Mouse (Mus musculus) urinary bladder, adult 2 months (tissue): ENCODE data around the gene Rabac1. TPM values are rescaled to one million over a fixed set of nuclear protein-coding genes. Genes with fewer than 3 reads are reported as not detected.
A peak's percentile ranks its signal among the peaks of the same experiment; 100 is the strongest.

ENCODE experiments used
- DNase-seq: peaks from one replicate; pipeline ENCODE4 v3.0.0; 2022; ENCODE audit warnings: low spot score
- polyA plus RNA-seq: library from polyadenylated mRNA; depleted of rRNA; stranded (reverse); fragments of >200 nt; gene quantifications from 2 replicates; pipeline ENCODE4 v1.2.3, GENCODE M21; 2012

Rabac1 gene
- polyA plus RNA-seq, 1 experiment, result 429 TPM

GRCm38 (mm10) chr7:24980439-24980838 is 7.9 kb upstream of the Rabac1 start:
- DNase-seq, result no peak

- no peak for DNase-seq
Observed at GRCm38 (mm10) chr7:24978781-24979180, 6.2 kb upstream of the Rabac1 start.

- DNase-seq, result no peak
Observed at GRCm38 (mm10) chr7:24974893-24975595, 2.5 kb upstream of the Rabac1 start.

GRCm38 (mm10) chr7:24973902-24974301 is 1.3 kb upstream of the Rabac1 start:
- no peak for DNase-seq

GRCm38 (mm10) chr7:24973208-24973607 is 654 bp upstream of the Rabac1 start:
- DNase-seq, result no peak

GRCm38 (mm10) chr7:24971261-24971971 is 1.1 kb downstream of the Rabac1 start:
- no peak for DNase-seq

GRCm38 (mm10) chr7:24970341-24970740 is 2.2 kb downstream of the Rabac1 start:
- DNase-seq, result no peak

- no peak for DNase-seq
Observed at GRCm38 (mm10) chr7:24969805-24970204, 2.7 kb downstream of the Rabac1 start.

- no peak for DNase-seq
Observed at GRCm38 (mm10) chr7:24968463-24968862, 4.1 kb downstream of the Rabac1 start.

- no peak for DNase-seq
Observed at GRCm38 (mm10) chr7:24967966-24968365, 4.6 kb downstream of the Rabac1 start.

- peak; percentile 52 for DNase-seq
Observed at GRCm38 (mm10) chr7:24964897-24965535, 7.5 kb downstream of the Rabac1 start.

- no peak for DNase-seq
Observed at GRCm38 (mm10) chr7:24964288-24964687, 8.3 kb downstream of the Rabac1 start.

- no peak for DNase-seq
Observed at GRCm38 (mm10) chr7:24955226-24955625, 17.3 kb downstream of the Rabac1 start.

GRCm38 (mm10) chr7:24954450-24954849 is 18.1 kb downstream of the Rabac1 start:
- no peak for DNase-seq

- no peak for DNase-seq
Observed at GRCm38 (mm10) chr7:24953966-24954365, 18.6 kb downstream of the Rabac1 start.

- peak; percentile 42 for DNase-seq
Observed at GRCm38 (mm10) chr7:24949958-24950623, 22.5 kb downstream of the Rabac1 start.

GRCm38 (mm10) chr7:24948774-24949173 is 23.8 kb downstream of the Rabac1 start:
- no peak for DNase-seq

GRCm38 (mm10) chr7:24947316-24948048 is 25.1 kb downstream of the Rabac1 start:
- DNase-seq, result no peak

- no peak for DNase-seq
Observed at GRCm38 (mm10) chr7:24944257-24944950, 28.1 kb downstream of the Rabac1 start, which contains the start of gene Gm4881. TSS of gene Gm4881 (minus strand) at chr7:24944494.

- DNase-seq, result no peak
Observed at GRCm38 (mm10) chr7:24943641-24944040, 28.9 kb downstream of the Rabac1 start.

- DNase-seq, result no peak
Observed at GRCm38 (mm10) chr7:24931651-24932050, 40.9 kb downstream of the Rabac1 start.
